Mouse (Mus musculus) MEL (cell line): ENCODE data around the gene Prox1. TPM values are rescaled to one million over a fixed set of nuclear protein-coding genes. Genes with fewer than 3 reads are reported as not detected.

ENCODE experiments used
- DNase-seq: peaks from one replicate; pipeline ENCODE4 v3.0.0; 2011; ENCODE audit warnings: low read depth, low spot score
- H3K27ac ChIP-seq: 2 replicates; pipeline ENCODE4 v1.5.1; 2012; ENCODE audit warnings: low read depth, mild to moderate bottlenecking, control low read depth, low read length, moderate library complexity; ENCODE audit not compliant: control insufficient read depth
- H3K27me3 ChIP-seq, 2 experiments: fragments of 150-350 bp in 1 of 2; sonication (generic) in 1 of 2; 2 replicates each; pipeline ENCODE4 v1.6.1; 2012; ENCODE audit warnings: low read length in 2 of 2, mild to moderate bottlenecking in 2 of 2, improper control_type of control experiment in 1 of 2, moderate library complexity in 1 of 2; ENCODE audit not compliant: insufficient read depth in 2 of 2, control insufficient read depth in 1 of 2
- H3K36me3 ChIP-seq, 2 experiments: 2 replicates each; pipeline ENCODE4 v1.6.1; 2012 to 2014; ENCODE audit warnings: low read length in 2 of 2, improper control_type of control experiment in 1 of 2, inconsistent platforms in 1 of 2, mild to moderate bottlenecking in 1 of 2; ENCODE audit not compliant: insufficient read depth in 2 of 2, control insufficient read depth in 1 of 2
- H3K4me1 ChIP-seq, 2 experiments: fragments of 150-350 bp in 1 of 2; sonication (generic) in 1 of 2; 2 replicates each; pipeline ENCODE4 v1.6.1; 2012; ENCODE audit warnings: low read length in 2 of 2, improper control_type of control experiment in 1 of 2, mild to moderate bottlenecking in 1 of 2; ENCODE audit not compliant: insufficient read depth in 2 of 2, control insufficient read depth in 1 of 2
- H3K4me3 ChIP-seq, 2 experiments: fragments of 150-350 bp in 1 of 2; sonication (generic) in 1 of 2; 2 replicates each; pipeline ENCODE4 v1.5.1; 2012; ENCODE audit warnings: low read depth in 2 of 2, low read length in 2 of 2, mild to moderate bottlenecking in 2 of 2, moderate library complexity in 2 of 2, control low read depth in 1 of 2, improper control_type of control experiment in 1 of 2; ENCODE audit not compliant: control insufficient read depth in 1 of 2, insufficient read depth in 1 of 2
- H3K79me2 ChIP-seq: 2 replicates; pipeline ENCODE4 v1.6.1; 2012; ENCODE audit warnings: mild to moderate bottlenecking, low read length, moderate library complexity; ENCODE audit not compliant: control insufficient read depth, poor library complexity, insufficient read depth
- H3K9ac ChIP-seq: 2 replicates; pipeline ENCODE4 v1.6.1; 2012; ENCODE audit warnings: low read depth, mild to moderate bottlenecking, control low read depth, low read length, moderate library complexity; ENCODE audit not compliant: control insufficient read depth, poor library complexity, severe bottlenecking
- H3K9me3 ChIP-seq: fragments of 150-350 bp; sonication (generic); replicated peaks from 2 replicates; pipeline ENCODE4 v1.6.1; 2012; ENCODE audit warnings: mild to moderate bottlenecking, low read length, improper control_type of control experiment, moderate library complexity; ENCODE audit not compliant: insufficient read depth
- BHLHE40 ChIP-seq: IDR thresholded peaks from 2 replicates; pipeline ENCODE4 v1.6.1; 2012; ENCODE audit warnings: low read depth, mild to moderate bottlenecking, inconsistent platforms, low read length, improper control_type of control experiment, borderline replicate concordance
- CTCF ChIP-seq, 3 experiments: IDR thresholded peaks in 2 of 3; conservative IDR thresholded peaks in 1 of 3; 2 replicates each; pipeline ENCODE4 v1.5.1; 2011 to 2012; ENCODE audit warnings: low read length in 3 of 3, low read depth in 2 of 3, mild to moderate bottlenecking in 2 of 3, improper control_type of control experiment in 1 of 3, inconsistent platforms in 1 of 3, mixed read lengths in 1 of 3, moderate library complexity in 1 of 3; ENCODE audit not compliant: control insufficient read depth in 1 of 3, insufficient read depth in 1 of 3, poor library complexity in 1 of 3, severe bottlenecking in 1 of 3
- EP300 ChIP-seq, 2 experiments: IDR thresholded peaks; 2 replicates each; pipeline ENCODE4 v1.6.1; 2011; ENCODE audit warnings: improper control_type of control experiment in 2 of 2, low read length in 2 of 2, low read depth in 1 of 2, mild to moderate bottlenecking in 1 of 2
- GABPA ChIP-seq: IDR thresholded peaks from 2 replicates; pipeline ENCODE4 v1.6.1; 2012; ENCODE audit warnings: low read depth, mild to moderate bottlenecking, inconsistent platforms, low read length, improper control_type of control experiment, moderate library complexity
- GATA1 ChIP-seq: IDR thresholded peaks from 2 replicates; pipeline ENCODE4 v1.6.1; 2011; ENCODE audit warnings: low read depth, low read length, improper control_type of control experiment
- JUND ChIP-seq: IDR thresholded peaks from 2 replicates; pipeline ENCODE4 v1.6.1; 2011; ENCODE audit warnings: low read depth, mild to moderate bottlenecking, improper control_type of control experiment, low read length
- KAT2A ChIP-seq: conservative IDR thresholded peaks from 2 replicates; pipeline ENCODE4 v1.6.1; 2012; ENCODE audit warnings: low read depth, low read length, improper control_type of control experiment, inconsistent platforms
- MAFK ChIP-seq: IDR thresholded peaks from 2 replicates; pipeline ENCODE4 v1.6.1; 2011; ENCODE audit warnings: low read depth, mild to moderate bottlenecking, low read length, improper control_type of control experiment, borderline replicate concordance
- MEF2A ChIP-seq: IDR thresholded peaks from 2 replicates; pipeline ENCODE4 v1.6.1; 2014; ENCODE audit warnings: low read depth, mild to moderate bottlenecking, inconsistent platforms, low read length, improper control_type of control experiment; ENCODE audit not compliant: poor library complexity, insufficient replicate concordance, severe bottlenecking; ENCODE audit errors: extremely low read depth
- MXI1 ChIP-seq: IDR thresholded peaks from 2 replicates; pipeline ENCODE4 v1.6.1; 2011; ENCODE audit warnings: mild to moderate bottlenecking, low read depth, low read length, improper control_type of control experiment
- MYB ChIP-seq: IDR thresholded peaks from 2 replicates; pipeline ENCODE4 v1.6.1; 2011; ENCODE audit warnings: mild to moderate bottlenecking, low read depth, low read length, improper control_type of control experiment
- MYC ChIP-seq: IDR thresholded peaks from 2 replicates; pipeline ENCODE4 v1.6.1; 2011; ENCODE audit warnings: low read depth, mild to moderate bottlenecking, low read length, improper control_type of control experiment, moderate library complexity
- NELFE ChIP-seq: IDR thresholded peaks from 2 replicates; pipeline ENCODE4 v1.6.1; 2011; ENCODE audit warnings: low read depth, low read length, improper control_type of control experiment
- POLR2A ChIP-seq, 2 experiments: IDR thresholded peaks; 2 replicates each; pipeline ENCODE4 v1.6.1; 2011 to 2012; ENCODE audit warnings: low read length in 2 of 2, mild to moderate bottlenecking in 2 of 2, control low read depth in 1 of 2, improper control_type of control experiment in 1 of 2, low read depth in 1 of 2, moderate library complexity in 1 of 2; ENCODE audit not compliant: control insufficient read depth in 1 of 2, insufficient read depth in 1 of 2, poor library complexity in 1 of 2
- RCOR1 ChIP-seq: IDR thresholded peaks from 2 replicates; pipeline ENCODE4 v1.6.1; 2012; ENCODE audit warnings: low read depth, mild to moderate bottlenecking, inconsistent platforms, low read length, improper control_type of control experiment
- SIN3A ChIP-seq: IDR thresholded peaks from 2 replicates; pipeline ENCODE4 v1.6.1; 2012; ENCODE audit warnings: low read length, improper control_type of control experiment, inconsistent platforms
- SMC3 ChIP-seq: IDR thresholded peaks from 2 replicates; pipeline ENCODE4 v1.6.1; 2011; ENCODE audit warnings: low read depth, low read length, improper control_type of control experiment
- UBTF ChIP-seq: IDR thresholded peaks from 2 replicates; pipeline ENCODE4 v1.6.1; 2012; ENCODE audit warnings: low read depth, mild to moderate bottlenecking, inconsistent platforms, low read length, improper control_type of control experiment, moderate library complexity, borderline replicate concordance; ENCODE audit not compliant: insufficient read depth
- USF1 ChIP-seq: IDR thresholded peaks from 2 replicates; pipeline ENCODE4 v1.6.1; 2014; ENCODE audit warnings: low read depth, mild to moderate bottlenecking, inconsistent platforms, low read length, improper control_type of control experiment, moderate library complexity
- USF2 ChIP-seq, 2 experiments: IDR thresholded peaks; 2 replicates each; pipeline ENCODE4 v1.6.1; 2011 to 2012; ENCODE audit warnings: improper control_type of control experiment in 2 of 2, low read length in 2 of 2, borderline replicate concordance in 1 of 2, inconsistent platforms in 1 of 2, low read depth in 1 of 2, mild to moderate bottlenecking in 1 of 2; ENCODE audit not compliant: insufficient read depth in 1 of 2
- ZC3H11A ChIP-seq: IDR thresholded peaks from 2 replicates; pipeline ENCODE4 v1.6.1; 2012; ENCODE audit warnings: low read depth, mild to moderate bottlenecking, inconsistent platforms, low read length, improper control_type of control experiment
- ZKSCAN1 ChIP-seq: IDR thresholded peaks from 2 replicates; pipeline ENCODE4 v1.6.1; 2012; ENCODE audit warnings: low read depth, mild to moderate bottlenecking, inconsistent platforms, low read length, improper control_type of control experiment, moderate library complexity
- ZNF384 ChIP-seq: IDR thresholded peaks from 2 replicates; pipeline ENCODE4 v1.6.1; 2012; ENCODE audit warnings: low read depth, mild to moderate bottlenecking, inconsistent platforms, low read length, improper control_type of control experiment
- polyA plus RNA-seq, 2 experiments: library from polyadenylated mRNA; stranded (reverse) in 1 of 2; unstranded in 1 of 2; fragments of >175 nt in 1 of 2; fragments of >200 nt in 1 of 2; gene quantifications; 2 replicates each; pipeline versions ENCODE4 v1.2.1 to v1.2.4; 2012; ENCODE audit warnings: low replicate concordance in 2 of 2, low read depth in 1 of 2; ENCODE audit not compliant: insufficient read length in 2 of 2, insufficient read depth in 1 of 2, missing spikeins in 1 of 2
- total RNA-seq: library from RNA; depleted of rRNA; stranded (reverse); fragments of 300-350 nt; gene quantifications from 2 replicates; pipeline ENCODE4 v1.2.3, GENCODE M21; 2012

Prox1 gene
- total and polyA plus RNA-seq, 3 experiments: not detected

- no peak for DNase-seq
- Histone ChIP-seq H3K4me1 (no peaks in the 10 kb centered on the region), H3K36me3 (no peaks in the 10 kb centered on the region), H3K79me2 (no peaks in the 10 kb centered on the region), H3K9ac (no peak overlapping the region), H3K27me3 (no peaks in the 10 kb centered on the region), H3K4me3 (no peak overlapping the region)
- TF ChIP-seq GABPA (no peak), ZC3H11A (no peak), RCOR1 (no peak), ZKSCAN1 (no peak), SMC3 (no peak), MXI1 (no peak), JUND (no peak), MYC (no peak), MAFK (no peak), GATA1 (no peak), ZNF384 (no peak), SIN3A (no peak), BHLHE40 (no peak)
- TF ChIP-seq, all 39 proteins: peak for 0
- Histone ChIP-seq H3K9me3 (no peaks in the 10 kb centered on the region), H3K27ac (no peak overlapping the region)
Observed at GRCm38 (mm10) chr1:190107587-190107986, 62.9 kb downstream of the Prox1 start.

GRCm38 (mm10) chr1:190106674-190107420 lies 63.7 kb downstream of the Prox1 start:
- no peaks in the 10 kb centered on the region for H3K27me3 ChIP-seq
- H3K79me2 ChIP-seq: no peaks in the 10 kb centered on the region
- no peak overlapping the region for H3K9ac ChIP-seq
- no peaks in the 10 kb centered on the region for H3K9me3 ChIP-seq
- H3K4me1 ChIP-seq: no peaks in the 10 kb centered on the region
- no peak overlapping the region for H3K27ac ChIP-seq
- TF ChIP-seq BHLHE40: no peak
- no peak for TF ChIP-seq MYB
- TF ChIP-seq USF1: no peak
- TF ChIP-seq UBTF: no peak
- no peak for TF ChIP-seq MEF2A
- TF ChIP-seq USF2 (IDR thresholded peaks at IDR 0.05; ENCODE audit: borderline replicate concordance in 1 of 2, insufficient read depth in 1 of 2, low read depth in 1 of 2, low read length in 2 of 2): no peak
- no peak for TF ChIP-seq CTCF (IDR thresholded peaks at IDR 0.05 in 2 of 3, conservative IDR thresholded peaks at IDR 0.05 in 1 of 3; ENCODE audit: control insufficient read depth in 1 of 3, insufficient read depth in 1 of 3, low read depth in 2 of 3, low read length in 3 of 3, poor library complexity in 1 of 3, severe bottlenecking in 1 of 3)
- TF ChIP-seq POLR2A (IDR thresholded peaks at IDR 0.05; ENCODE audit: control insufficient read depth in 1 of 2, insufficient read depth in 1 of 2, low read depth in 1 of 2, low read length in 2 of 2, poor library complexity in 1 of 2): no peak
- TF ChIP-seq NELFE: no peak
- TF ChIP-seq EP300 (IDR thresholded peaks at IDR 0.05; ENCODE audit: low read depth in 1 of 2, low read length in 2 of 2): no peak
- TF ChIP-seq KAT2A: no peak
- no peak for TF ChIP-seq SMC3
- TF ChIP-seq, all 39 proteins: peak for 0
- DNase-seq: no peak
- Histone ChIP-seq H3K4me3 (no peak overlapping the region), H3K36me3 (no peaks in the 10 kb centered on the region)
